Mouse (Mus musculus) lung, postnatal 25 days (tissue): ENCODE measurements around the gene Tbc1d14.

Experiments
- DNase-seq: peaks from one replicate; pipeline ENCODE4 v3.0.0; 2022; ENCODE audit warnings: low spot score

Gene Tbc1d14

GRCm38 (mm10) chr5:36576457-36576856 lies 16.6 kb downstream of the Tbc1d14 start:
- DNase-seq = no peak

GRCm38 (mm10) chr5:36575745-36576144 lies 17.3 kb downstream of the Tbc1d14 start:
- DNase-seq = no peak

DNA sequence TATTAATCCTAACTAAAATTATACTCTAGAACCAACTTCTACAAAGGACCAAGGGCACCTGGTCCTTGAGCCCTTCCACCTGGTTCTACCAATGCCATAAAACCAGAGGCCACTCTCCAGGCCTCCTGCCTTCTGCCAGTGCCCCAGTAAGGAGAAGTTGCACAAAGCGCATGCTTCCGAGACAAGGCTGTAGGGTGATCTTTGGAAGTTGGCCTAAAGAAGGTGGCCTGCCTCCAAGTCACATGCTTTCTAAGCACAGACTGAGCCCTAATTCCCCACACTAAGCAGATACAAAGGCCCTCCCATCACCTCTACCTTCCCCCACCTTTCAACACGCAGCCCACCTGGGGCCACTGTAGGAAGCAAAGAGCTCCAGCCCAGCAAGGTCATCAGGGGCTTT lies 17.8 kb downstream of the Tbc1d14 start:
- no peak for DNase-seq

GRCm38 (mm10) chr5:36574147-36574870 lies 18.8 kb downstream of the Tbc1d14 start:
- peak; percentile 77 for DNase-seq

DNA sequence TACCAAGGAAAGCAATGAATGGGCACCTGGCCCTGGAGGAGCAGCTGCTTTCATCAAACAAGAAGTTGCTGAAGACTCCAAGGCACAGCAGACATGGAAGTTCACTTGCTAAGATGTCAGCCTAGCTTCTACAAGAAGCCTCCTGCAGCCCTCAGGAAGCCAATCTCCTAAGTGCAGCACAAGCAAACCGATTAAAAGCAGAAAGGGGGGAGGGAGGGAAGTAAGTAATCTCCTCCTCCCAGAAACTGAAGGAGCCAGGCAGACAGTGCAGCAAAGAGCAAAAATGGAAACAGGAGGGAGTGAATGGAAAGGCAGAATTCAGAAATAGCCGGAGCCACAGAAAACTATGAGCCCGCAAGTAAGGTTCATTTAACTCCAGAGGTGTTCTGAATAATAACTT lies 19.7 kb downstream of the Tbc1d14 start:
- DNase-seq = no peak

- DNase-seq = no peak
These were observed 21.7 kb downstream of the Tbc1d14 start for GRCm38 (mm10) chr5:36571371-36571770.

GRCm38 (mm10) chr5:36570546-36571245 lies 22.4 kb downstream of the Tbc1d14 start:
- no peak for DNase-seq

DNA sequence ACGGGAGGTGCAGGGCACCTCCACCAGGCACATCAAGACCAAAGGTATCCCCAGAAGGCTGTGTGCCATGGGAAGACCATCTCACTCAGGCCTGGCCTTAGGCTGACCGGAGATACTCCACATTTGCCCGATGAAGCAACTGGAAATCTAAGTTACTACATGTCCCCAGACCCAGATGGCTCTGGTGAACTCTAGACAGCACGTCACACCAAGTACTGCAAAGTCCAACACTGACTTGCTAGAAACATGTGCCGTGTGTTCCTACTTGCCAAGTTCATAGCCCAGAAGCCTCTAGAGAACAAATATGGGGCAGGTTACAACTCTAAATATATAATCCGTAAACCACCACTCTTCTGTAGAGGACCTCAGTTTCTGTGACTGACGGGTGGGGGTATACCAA lies 23.0 kb downstream of the Tbc1d14 start:
- no peak for DNase-seq

- DNase-seq = peak; percentile 78
These were observed 25.0 kb downstream of the Tbc1d14 start for GRCm38 (mm10) chr5:36568118-36568517.

- DNase-seq = no peak
These were observed 25.4 kb downstream of the Tbc1d14 start for GRCm38 (mm10) chr5:36567627-36568026.

DNA sequence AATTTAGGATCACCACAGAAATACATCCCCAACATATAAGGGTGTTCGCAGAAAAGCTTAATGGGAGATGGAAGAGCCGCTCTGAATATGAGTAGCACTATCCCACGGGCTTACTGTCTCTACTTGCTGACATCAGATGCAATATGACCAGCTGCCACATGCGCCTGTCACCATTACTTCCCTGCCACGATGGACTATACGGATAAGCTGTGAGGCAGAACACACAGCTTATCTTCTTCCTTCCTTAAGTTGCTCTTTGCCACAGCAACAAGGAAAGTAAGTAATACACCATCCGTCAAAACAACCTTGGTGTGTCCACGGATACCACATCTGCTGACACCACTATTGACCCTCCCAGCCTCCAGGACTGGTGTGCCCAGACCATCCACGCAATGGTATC lies 28.5 kb downstream of the Tbc1d14 start:
- DNase-seq = no peak

GRCm38 (mm10) chr5:36563741-36564140 lies 29.3 kb downstream of the Tbc1d14 start:
- DNase-seq = peak; percentile 58

GRCm38 (mm10) chr5:36562791-36563445 lies 30.2 kb downstream of the Tbc1d14 start:
- peak; percentile 70 for DNase-seq

DNA sequence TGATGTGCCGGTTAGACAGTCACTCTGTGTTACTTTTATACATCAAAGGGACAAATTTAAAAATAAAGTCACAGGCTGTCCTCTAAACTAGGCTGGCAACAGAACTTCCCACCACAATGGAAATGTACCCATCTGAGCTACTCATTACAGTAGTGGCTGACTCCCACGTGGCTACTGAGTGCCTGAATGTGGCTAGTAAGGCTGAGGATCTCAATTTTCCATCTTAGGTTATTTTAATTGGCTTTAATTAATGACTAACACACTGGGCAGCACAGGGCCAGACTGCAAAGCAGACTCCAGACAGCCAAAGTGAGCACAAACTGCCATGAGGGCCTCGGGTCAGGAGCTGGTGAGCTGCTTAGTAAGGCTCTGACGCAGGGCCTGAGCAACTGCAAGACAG lies 31.6 kb downstream of the Tbc1d14 start:
- no peak for DNase-seq

- DNase-seq = no peak
These were observed 32.6 kb downstream of the Tbc1d14 start for GRCm38 (mm10) chr5:36560490-36560889.

GRCm38 (mm10) chr5:36559510-36560235 lies 33.4 kb downstream of the Tbc1d14 start:
- DNase-seq = no peak

GRCm38 (mm10) chr5:36559106-36559505 lies 34.0 kb downstream of the Tbc1d14 start:
- no peak for DNase-seq

DNA sequence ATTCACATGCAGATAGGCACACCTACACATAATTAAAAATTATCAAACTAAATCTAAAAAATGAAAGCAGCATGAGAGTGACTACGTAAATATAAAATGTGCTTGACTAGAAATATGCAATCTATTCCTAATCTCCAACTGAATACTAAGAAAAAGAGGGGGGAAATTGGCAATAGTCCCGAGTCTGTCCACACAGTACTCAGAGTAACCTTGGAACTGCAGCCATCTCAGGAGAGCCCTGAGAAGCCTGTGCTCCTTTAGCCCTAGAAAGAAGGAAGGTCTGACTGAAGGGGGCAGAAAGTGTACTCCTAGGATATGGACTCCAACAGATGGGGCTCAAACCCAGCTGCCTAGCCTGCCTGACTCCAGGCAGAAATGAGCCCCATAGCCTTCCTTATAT lies 34.5 kb downstream of the Tbc1d14 start:
- DNase-seq = no peak

GRCm38 (mm10) chr5:36557584-36558308 lies 35.3 kb downstream of the Tbc1d14 start:
- DNase-seq = no peak

- DNase-seq = no peak
These were observed 36.2 kb downstream of the Tbc1d14 start for GRCm38 (mm10) chr5:36556906-36557305.

DNA sequence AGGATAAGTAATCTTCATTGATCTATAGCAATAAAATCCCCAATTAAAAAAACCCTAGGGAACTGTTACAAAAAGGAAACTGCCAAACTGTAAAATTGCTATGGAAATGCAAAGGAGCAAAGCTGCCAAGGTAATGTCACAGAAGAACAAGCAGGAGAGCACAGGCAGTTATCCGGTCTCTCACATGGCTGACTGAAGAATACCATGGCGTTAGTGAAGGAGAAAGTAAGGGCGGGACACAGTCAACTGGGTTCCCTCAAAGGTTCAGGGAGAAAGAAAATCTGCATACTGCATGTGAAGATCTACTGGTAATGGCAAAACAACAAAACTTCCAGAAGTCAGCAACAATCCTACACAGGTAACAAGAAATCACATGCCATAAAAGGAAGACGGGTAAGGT lies 36.8 kb downstream of the Tbc1d14 start:
- no peak for DNase-seq

DNA sequence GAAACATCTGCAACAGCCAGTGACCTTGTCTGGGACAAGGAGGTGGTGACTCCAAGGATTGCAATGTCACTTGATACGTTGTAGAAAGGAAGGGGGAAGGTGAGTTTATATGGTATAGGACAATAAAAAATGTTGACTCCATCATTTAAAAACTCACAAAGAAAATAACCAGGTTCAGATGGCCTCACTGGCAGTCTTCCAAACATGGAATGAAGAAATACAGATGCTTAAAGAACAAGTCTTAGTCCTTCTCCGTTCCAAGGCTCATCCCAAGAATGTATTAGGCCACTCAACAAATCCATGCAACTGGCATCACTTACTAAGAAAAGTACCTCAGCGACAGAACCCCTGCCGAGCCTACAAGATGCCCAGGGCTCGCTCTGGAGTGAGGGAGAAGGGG lies 38.6 kb downstream of the Tbc1d14 start:
- DNase-seq = no peak
